Mouse (Mus musculus) midbrain, embryonic 15.5 days (tissue): Measurements from ENCODE around the gene Usp10. TPM values are rescaled to one million over a fixed set of nuclear protein-coding genes. Genes with fewer than 3 reads are reported as not detected.
A peak's percentile ranks its signal among the peaks of the same experiment; 100 is the strongest.

ENCODE experiments used
- ATAC-seq: fragments of 200-750 bp; cut with Nextera tagmentation; replicated peaks from 2 replicates; pipeline ENCODE4 v1.8.0; 2017; ENCODE audit warnings: moderate TSS enrichment
- H3K27ac ChIP-seq: fragments of 300-500 bp; sonication (generic); 2 replicates; pipeline ENCODE4 v1.5.1; 2015; ENCODE audit warnings: mild to moderate bottlenecking, inconsistent platforms
- H3K27me3 ChIP-seq: fragments of 300-500 bp; sonication (generic); replicated peaks from 2 replicates; pipeline ENCODE4 v1.6.1; 2015; ENCODE audit warnings: inconsistent platforms
- H3K36me3 ChIP-seq: fragments of 300-500 bp; sonication (generic); replicated peaks from 2 replicates; pipeline ENCODE4 v1.6.1; 2015; ENCODE audit warnings: inconsistent platforms
- H3K4me1 ChIP-seq: fragments of 300-500 bp; sonication (generic); 2 replicates; pipeline ENCODE4 v1.6.1; 2015; ENCODE audit warnings: inconsistent platforms
- H3K4me2 ChIP-seq: fragments of 300-500 bp; sonication (generic); 2 replicates; pipeline ENCODE4 v1.6.1; 2015; ENCODE audit warnings: inconsistent platforms, mild to moderate bottlenecking, moderate library complexity
- H3K4me3 ChIP-seq: fragments of 300-500 bp; sonication (generic); 2 replicates; pipeline ENCODE4 v1.5.1; 2015; ENCODE audit warnings: mild to moderate bottlenecking, inconsistent platforms
- H3K9ac ChIP-seq: fragments of 300-500 bp; sonication (generic); 2 replicates; pipeline ENCODE4 v1.6.1; 2015; ENCODE audit warnings: mild to moderate bottlenecking, inconsistent platforms
- H3K9me3 ChIP-seq: fragments of 300-500 bp; sonication (generic); 2 replicates; pipeline ENCODE4 v1.6.1; 2016; ENCODE audit warnings: inconsistent platforms
- whole genome bisulfite sequencing: fragments of 180-500 bp; shearing (Covaris S2); methylation state at CpG from one replicate; pipeline ENCODE4 v1.1.7; 2015; ENCODE audit warnings: mixed read lengths; 5-methylcytosine and 5-hydroxymethylcytosine counted together
- polyA plus RNA-seq: library from polyadenylated mRNA; unstranded; fragments of >200 nt; fragmentation: Nextera tagmentation; extraction: Ambion mirVana; gene quantifications from 2 replicates; pipeline ENCODE4 v1.2.1, GENCODE M21; 2015

Gene Usp10
- polyA plus RNA-seq, result 151 and 155 TPM in 2 replicates

DNA sequence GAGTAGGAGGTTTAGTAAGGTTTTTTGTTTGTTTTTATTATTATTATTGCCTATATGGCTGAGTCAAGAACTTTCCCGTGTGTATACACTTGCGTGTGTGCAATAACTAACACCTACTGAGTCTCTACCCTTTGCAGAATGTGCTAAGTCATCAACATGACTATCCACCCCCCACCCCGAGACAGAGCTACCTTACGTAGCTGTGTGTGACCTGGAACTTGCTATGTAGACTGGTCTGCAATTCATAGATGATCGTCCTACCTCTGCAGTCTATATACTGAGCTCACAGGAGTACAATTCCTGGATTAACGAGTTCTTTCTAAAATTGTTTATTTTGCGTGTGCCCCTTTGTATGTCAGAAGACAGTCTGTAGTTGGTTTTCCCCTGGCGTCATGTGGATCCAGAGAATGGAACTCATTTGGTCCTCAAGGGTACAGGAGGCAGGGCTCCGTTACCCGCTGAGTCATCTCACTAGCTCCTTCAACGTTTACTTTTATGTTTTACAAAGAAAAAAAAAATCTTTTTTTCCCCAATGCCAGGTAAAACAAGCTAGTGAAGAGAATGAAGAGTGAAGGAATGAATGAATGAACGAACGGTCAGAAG lies at the start of gene Usp10:
Usp10 (plus strand) TSS at position 417 of the 603 bp plus-strand sequence.
- Histone ChIP-seq H3K27me3 (no peaks in the 10 kb centered on the region), H3K9ac (peak within 1 kb of the TSS; percentile 95), H3K4me2 (peak within 1 kb of the TSS; percentile 69), H3K4me1 (peaks cover 38% of the 10 kb centered on the region), H3K9me3 (no peaks in the 10 kb centered on the region), H3K36me3 (no peaks in the 10 kb centered on the region), H3K4me3 (peak within 1 kb of the TSS; percentile 84), H3K27ac (peak within 1 kb of the TSS; percentile 97)
- WGBS, result 23% methylated on average over 13 of the region's 13 CpGs
- ATAC-seq, result peak; percentile 34

DNA sequence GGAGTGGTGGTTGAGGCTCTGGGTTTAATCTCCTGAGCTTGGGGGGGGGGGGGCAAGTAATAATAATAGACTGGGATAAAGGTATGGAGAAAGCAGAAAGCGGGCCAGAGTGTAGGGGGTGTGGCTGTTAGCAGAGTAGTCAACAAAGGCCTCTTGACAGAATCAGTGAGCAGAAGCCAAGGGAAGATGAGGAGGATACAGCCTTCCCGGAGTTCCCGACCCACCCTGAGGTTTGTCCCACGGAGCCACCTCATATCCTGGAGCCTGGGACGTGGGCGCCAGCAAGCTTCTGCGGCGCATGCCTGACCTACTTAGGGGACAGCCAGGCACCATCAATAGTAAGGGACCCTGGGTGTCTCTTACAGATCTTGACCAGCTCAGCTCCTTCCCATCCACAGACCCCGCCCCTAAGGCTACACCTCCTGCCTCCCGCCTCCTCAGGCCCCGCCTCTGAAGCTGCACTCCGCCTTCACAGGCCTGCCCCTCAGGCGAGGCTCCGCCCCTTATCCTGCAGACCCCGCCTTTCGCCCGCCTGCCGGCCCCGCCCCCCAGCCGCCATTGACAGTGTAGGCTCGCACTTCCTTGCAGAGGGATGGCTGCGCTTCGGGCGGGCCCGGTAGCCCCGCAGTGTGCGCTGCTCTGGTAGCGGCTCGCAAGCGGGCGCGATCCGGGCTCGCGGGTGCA lies 48.3 kb upstream of the Usp10 start, which contains the start of gene Klhl36:
Klhl36 (plus strand) TSS at position 561 of the 684 bp plus-strand sequence.
- Histone ChIP-seq H3K36me3 (no peaks in the 10 kb centered on the region), H3K4me1 (peaks cover 9% of the 10 kb centered on the region), H3K27me3 (no peaks in the 10 kb centered on the region), H3K4me3 (peak within 1 kb of the TSS; percentile 82), H3K9me3 (no peaks in the 10 kb centered on the region), H3K27ac (peak within 1 kb of the TSS; percentile 64), H3K9ac (peak within 1 kb of the TSS; percentile 81), H3K4me2 (peak within 1 kb of the TSS; percentile 88)
- 1% methylated on average over 35 of the region's 35 CpGs for WGBS
- peak; percentile 97 for ATAC-seq

DNA sequence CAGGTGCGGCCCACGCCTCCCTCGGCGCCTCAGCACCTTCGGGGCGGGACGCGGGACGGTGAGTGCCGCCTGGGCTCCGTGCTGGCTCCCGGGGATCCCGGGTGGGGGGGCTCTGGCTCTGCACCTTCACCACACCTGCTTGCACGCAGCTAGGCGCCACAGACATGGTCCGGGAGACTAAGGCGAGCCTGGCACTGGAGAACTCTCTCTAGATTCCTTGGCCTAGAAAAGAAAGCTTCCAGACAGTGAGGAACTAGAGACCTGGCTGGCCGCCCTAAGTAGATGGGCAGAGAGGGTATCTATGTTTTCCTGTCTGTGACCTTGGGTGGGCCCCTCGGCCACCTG lies 47.8 kb upstream of the Usp10 start:
- Histone ChIP-seq H3K9ac (peak overlapping the region; percentile 81), H3K27me3 (no peaks in the 10 kb centered on the region), H3K4me2 (peak overlapping the region; percentile 88), H3K4me3 (peak overlapping the region; percentile 82), H3K9me3 (no peaks in the 10 kb centered on the region), H3K27ac (peak overlapping the region; percentile 64), H3K4me1 (peaks cover 9% of the 10 kb centered on the region), H3K36me3 (no peaks in the 10 kb centered on the region)
- WGBS, result 2% methylated on average over 19 of the region's 19 CpGs
- no peak for ATAC-seq

- Histone ChIP-seq H3K9ac (peak overlapping the region; percentile 81), H3K27me3 (no peaks in the 10 kb centered on the region), H3K4me1 (peaks cover 9% of the 10 kb centered on the region), H3K9me3 (no peaks in the 10 kb centered on the region), H3K4me2 (peak overlapping the region; percentile 88), H3K27ac (no peak overlapping the region), H3K36me3 (no peaks in the 10 kb centered on the region), H3K4me3 (peak overlapping the region; percentile 82)
- WGBS, result 10% methylated on average over 6 of the region's 6 CpGs
- ATAC-seq, result no peak; the same call in 1 of the 2 replicates
Observed at GRCm38 (mm10) chr8:119862749-119863148, 47.4 kb upstream of the Usp10 start.

DNA sequence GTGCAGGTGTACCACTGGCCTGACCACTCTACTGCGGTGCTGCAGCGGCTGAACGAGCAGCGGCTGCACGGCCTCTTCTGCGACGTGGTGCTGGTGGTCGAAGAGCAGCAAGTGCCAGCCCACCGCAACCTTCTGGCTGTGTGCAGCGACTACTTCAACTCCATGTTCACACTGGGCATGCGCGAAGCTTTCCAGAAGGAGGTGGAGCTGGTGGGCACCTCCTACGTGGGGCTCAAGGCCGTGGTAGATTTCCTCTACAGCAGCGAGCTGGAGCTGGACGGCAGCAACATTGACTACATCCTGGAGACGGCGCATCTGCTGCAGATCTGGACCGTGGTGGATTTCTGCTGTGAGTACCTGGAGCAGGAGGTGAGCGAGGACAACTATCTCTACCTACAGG lies 40.5 kb upstream of the Usp10 start:
- H3K9ac ChIP-seq, result no peak overlapping the region
- no peaks in the 10 kb centered on the region for H3K27me3 ChIP-seq
- no peak overlapping the region for H3K4me2 ChIP-seq
- no peak for ATAC-seq
- 85% methylated on average over 20 of the region's 20 CpGs for WGBS
- H3K4me1 ChIP-seq, result no peaks in the 10 kb centered on the region
- H3K27ac ChIP-seq, result no peak overlapping the region
- H3K9me3 ChIP-seq, result 0 out of 2 replicates have a peak, but pooled peaks cover 4% of the 10 kb centered on the region
- no peak overlapping the region for H3K4me3 ChIP-seq
- peaks cover 29% of the 10 kb centered on the region for H3K36me3 ChIP-seq

GRCm38 (mm10) chr8:119873181-119873580 lies 37.0 kb upstream of the Usp10 start:
- Histone ChIP-seq H3K27ac (no peak overlapping the region), H3K36me3 (peaks cover 34% of the 10 kb centered on the region), H3K27me3 (no peaks in the 10 kb centered on the region), H3K9me3 (0 out of 2 replicates have a peak, but pooled peaks cover 4% of the 10 kb centered on the region), H3K4me2 (no peak overlapping the region), H3K4me1 (no peaks in the 10 kb centered on the region), H3K4me3 (no peak overlapping the region), H3K9ac (no peak overlapping the region)
- whole genome bisulfite sequencing, result 95% methylated on average over 1 of the region's 1 CpGs
- ATAC-seq, result no peak

DNA sequence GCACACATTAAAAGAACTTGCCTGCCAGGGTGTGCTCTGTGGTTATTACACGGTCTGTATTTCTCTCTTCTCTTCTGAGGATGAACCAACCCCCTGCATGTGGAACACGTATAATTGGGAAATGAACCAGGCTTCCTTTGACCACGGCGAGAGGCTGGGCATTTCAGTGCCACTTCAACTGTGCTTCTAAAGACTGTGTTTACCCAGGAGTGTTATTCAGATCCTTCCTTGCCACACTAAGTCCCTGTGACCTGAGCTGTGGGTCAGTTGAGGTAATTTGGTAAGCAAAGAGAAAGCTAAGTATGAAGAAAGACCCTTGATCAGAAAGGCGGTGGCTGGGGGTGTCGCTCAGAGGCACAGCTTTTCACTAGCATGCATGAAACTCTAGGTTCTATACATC lies 28.9 kb upstream of the Usp10 start:
- Histone ChIP-seq H3K4me3 (no peak overlapping the region), H3K36me3 (no peaks in the 10 kb centered on the region), H3K4me2 (no peak overlapping the region), H3K27me3 (no peaks in the 10 kb centered on the region), H3K27ac (no peak overlapping the region), H3K4me1 (no peaks in the 10 kb centered on the region), H3K9ac (no peak overlapping the region), H3K9me3 (no peaks in the 10 kb centered on the region)
- no peak for ATAC-seq
- 76% methylated on average over 6 of the region's 6 CpGs for WGBS

DNA sequence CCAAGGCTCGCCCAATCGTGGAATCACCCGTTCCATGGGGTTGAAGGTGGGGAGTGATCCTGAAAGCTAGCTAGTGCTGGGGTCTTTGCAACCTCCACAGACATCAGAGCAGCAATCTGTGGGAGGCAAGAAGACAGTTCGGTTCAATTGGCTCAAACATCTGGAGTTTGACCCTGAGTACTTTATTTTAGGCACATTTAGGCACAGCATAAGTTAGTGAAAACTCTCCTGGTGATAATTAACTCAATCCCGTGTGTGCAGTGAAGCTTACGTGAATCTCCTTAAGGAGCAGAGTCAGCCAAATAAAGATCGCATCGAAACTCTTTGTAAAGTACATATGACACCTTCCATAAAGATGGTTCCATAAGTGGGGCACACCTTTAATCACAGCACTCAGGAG lies 28.2 kb upstream of the Usp10 start:
- H3K4me1 ChIP-seq, result no peaks in the 10 kb centered on the region
- 86% methylated on average over 8 of the region's 8 CpGs for WGBS

DNA sequence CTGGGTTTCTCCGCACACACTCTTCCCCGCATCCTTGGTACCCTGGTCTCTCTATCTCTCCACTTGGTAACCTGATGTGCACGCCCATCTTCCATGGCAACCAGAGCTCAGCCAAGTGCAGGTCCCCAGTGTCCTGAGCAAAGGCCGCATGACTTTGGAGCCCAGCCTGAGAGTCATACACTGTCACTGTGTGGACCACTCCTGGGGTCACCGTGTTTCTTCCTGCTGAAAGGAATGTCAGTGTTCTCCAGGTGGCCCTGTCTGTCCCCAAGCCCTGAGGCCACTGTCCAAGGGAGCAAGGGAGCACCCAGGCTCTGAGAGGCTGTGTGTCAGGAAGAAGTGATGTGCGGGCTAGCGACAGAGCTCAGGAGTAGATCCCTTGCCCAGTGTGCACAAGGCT lies 26.9 kb upstream of the Usp10 start:
- H3K27me3 ChIP-seq, result no peaks in the 10 kb centered on the region
- no peak for ATAC-seq
- H3K4me1 ChIP-seq, result no peaks in the 10 kb centered on the region
- H3K9ac ChIP-seq, result no peak overlapping the region
- H3K4me2 ChIP-seq, result no peak overlapping the region
- H3K27ac ChIP-seq, result no peak overlapping the region
- WGBS, result 88% methylated on average over 7 of the region's 7 CpGs
- no peaks in the 10 kb centered on the region for H3K36me3 ChIP-seq
- no peak overlapping the region for H3K4me3 ChIP-seq
- H3K9me3 ChIP-seq, result no peaks in the 10 kb centered on the region

More for the DNA sequence above, 28.2 kb upstream of the Usp10 start:
- no peak overlapping the region for H3K4me2 ChIP-seq
- H3K27me3 ChIP-seq, result no peaks in the 10 kb centered on the region
- H3K36me3 ChIP-seq, result no peaks in the 10 kb centered on the region
- no peak for ATAC-seq
- no peaks in the 10 kb centered on the region for H3K9me3 ChIP-seq
- H3K9ac ChIP-seq, result no peak overlapping the region
- no peak overlapping the region for H3K4me3 ChIP-seq
- H3K27ac ChIP-seq, result no peak overlapping the region

DNA sequence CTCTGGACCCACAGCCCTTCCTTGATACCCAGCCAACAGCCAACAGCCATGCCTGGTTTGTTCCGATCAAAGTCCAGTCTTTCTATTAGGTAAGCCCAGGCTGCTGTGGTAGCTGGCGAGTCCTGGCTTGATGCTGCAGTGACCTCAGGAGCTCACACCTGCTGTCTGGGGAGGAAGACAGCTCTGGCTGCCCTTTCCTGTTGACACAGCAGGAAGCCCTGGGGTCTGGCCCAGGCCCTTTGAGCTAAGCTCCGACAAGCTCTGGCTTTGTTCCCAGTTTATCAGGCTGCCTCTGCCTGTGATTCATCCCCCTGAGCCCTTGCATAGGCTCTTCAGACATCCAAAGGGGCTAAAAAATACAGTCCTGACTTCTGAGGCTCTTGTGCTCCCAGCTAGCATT lies 24.5 kb upstream of the Usp10 start:
- Histone ChIP-seq H3K27ac (no peak overlapping the region), H3K4me3 (no peak overlapping the region), H3K9me3 (no peaks in the 10 kb centered on the region), H3K4me2 (no peak overlapping the region), H3K9ac (no peak overlapping the region), H3K27me3 (no peaks in the 10 kb centered on the region), H3K4me1 (no peaks in the 10 kb centered on the region), H3K36me3 (no peaks in the 10 kb centered on the region)
- 0 out of 2 replicates have a peak, but pooled peaks have one; percentile 14 for ATAC-seq
- 31% methylated on average over 3 of the region's 3 CpGs for WGBS

GRCm38 (mm10) chr8:119887130-119887529 lies 23.0 kb upstream of the Usp10 start:
- Histone ChIP-seq H3K27me3 (no peaks in the 10 kb centered on the region), H3K4me1 (no peaks in the 10 kb centered on the region), H3K4me2 (no peak overlapping the region), H3K9ac (no peak overlapping the region), H3K27ac (no peak overlapping the region), H3K4me3 (no peak overlapping the region), H3K9me3 (no peaks in the 10 kb centered on the region), H3K36me3 (no peaks in the 10 kb centered on the region)
- WGBS, result 94% methylated on average over 3 of the region's 3 CpGs
- ATAC-seq, result no peak

DNA sequence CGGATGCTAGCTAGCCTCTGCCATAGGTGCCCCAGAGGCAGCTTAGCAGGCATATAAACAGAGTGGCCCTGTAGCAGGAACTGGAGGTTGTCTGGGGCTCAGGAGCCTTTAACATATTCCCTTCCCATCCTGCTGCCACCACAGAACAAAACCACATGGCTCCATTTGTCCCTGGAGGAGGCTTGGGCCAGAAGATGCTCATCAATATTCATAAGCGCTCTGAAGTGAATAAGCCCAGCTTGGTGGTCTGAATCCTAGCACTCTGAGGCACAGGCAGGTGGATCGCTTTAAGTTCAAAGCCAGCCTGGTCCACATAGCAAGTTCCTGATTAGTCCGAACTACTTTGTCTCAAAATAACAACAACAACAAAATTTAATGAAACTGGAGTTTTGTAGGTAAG lies 22.1 kb upstream of the Usp10 start:
- no peak overlapping the region for H3K9ac ChIP-seq
- ATAC-seq, result no peak
- no peak overlapping the region for H3K4me2 ChIP-seq
- no peak overlapping the region for H3K4me3 ChIP-seq
- H3K36me3 ChIP-seq, result no peaks in the 10 kb centered on the region
- no peaks in the 10 kb centered on the region for H3K4me1 ChIP-seq
- WGBS, result 43% methylated on average over 4 of the region's 4 CpGs
- no peak overlapping the region for H3K27ac ChIP-seq
- H3K27me3 ChIP-seq, result no peaks in the 10 kb centered on the region
- no peaks in the 10 kb centered on the region for H3K9me3 ChIP-seq

DNA sequence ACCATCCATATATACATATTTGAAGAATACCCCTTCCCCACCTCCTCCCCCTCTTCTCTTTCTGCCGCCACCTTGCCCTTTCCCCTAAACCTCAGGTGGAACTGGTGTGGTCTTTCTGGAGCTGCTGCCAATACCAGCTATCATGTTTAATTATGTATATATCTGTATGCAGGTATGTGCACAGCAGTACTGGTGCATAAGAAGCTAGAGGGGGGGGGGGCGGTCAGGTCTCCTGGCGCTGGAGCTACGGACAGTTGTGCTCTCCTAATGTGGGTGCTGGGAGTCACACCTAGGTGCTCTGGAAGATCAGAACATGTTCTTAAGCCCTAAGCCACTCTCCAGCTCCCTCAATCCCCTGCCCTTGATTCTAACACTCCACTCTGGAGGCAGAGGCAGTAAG lies 13.1 kb upstream of the Usp10 start:
- no peaks in the 10 kb centered on the region for H3K4me1 ChIP-seq
- H3K27ac ChIP-seq, result no peak overlapping the region
- ATAC-seq, result no peak

More for the DNA sequence above, 13.1 kb upstream of the Usp10 start:
- peaks cover 18% of the 10 kb centered on the region for H3K27me3 ChIP-seq
- H3K36me3 ChIP-seq, result no peaks in the 10 kb centered on the region
- no peak overlapping the region for H3K4me3 ChIP-seq
- H3K9me3 ChIP-seq, result no peaks in the 10 kb centered on the region
- no peak overlapping the region for H3K4me2 ChIP-seq
- H3K9ac ChIP-seq, result no peak overlapping the region
- WGBS, result 82% methylated on average over 4 of the region's 4 CpGs
